Mouse (Mus musculus) heart, postnatal 0 days (tissue): ENCODE data around the gene Specc1.

Experiments used
- CTCF ChIP-seq: IDR thresholded peaks from 2 replicates; pipeline ENCODE4 v1.5.1; 2016; ENCODE audit warnings: antibody characterized with exemption, control low read depth, low read depth
- EP300 ChIP-seq: IDR thresholded peaks from 2 replicates; pipeline ENCODE4 v1.6.1; 2016; ENCODE audit warnings: antibody characterized with exemption, low read depth

- TF ChIP-seq CTCF (no peak), EP300 (no peak)
Measured at GRCm38 (mm10) chr11:61970901-61971300, 14.3 kb downstream of the Specc1 start.
